Mouse (Mus musculus): ENCODE results near the gene Rsad1.

- no peak for TF ChIP-seq CTCF (conservative IDR thresholded peaks at IDR 0.05; ENCODE audit: low read length)
- TF ChIP-seq POU5F1 (IDR thresholded peaks at IDR 0.05; ENCODE audit: borderline replicate concordance, low read length) = no peak
Measured at GRCm38 (mm10) chr11:94499661-94500152, 49.3 kb downstream of the Rsad1 start, which contains the start of gene Epn3.

All from E14TG2a.4 (cell line).